Mouse (Mus musculus) erythroblast, embryonic 14.5 days (primary cell): ENCODE measurements around the gene Kmt2e. TPM values are rescaled to one million over a fixed set of nuclear protein-coding genes. Genes with fewer than 3 reads are reported as not detected.

Experiments used
- H3K27me3 ChIP-seq: 2 replicates; pipeline ENCODE4 v1.6.1; 2012; ENCODE audit warnings: inconsistent platforms; ENCODE audit not compliant: control insufficient read depth
- H3K36me3 ChIP-seq: 2 replicates; pipeline ENCODE4 v1.6.1; 2012; ENCODE audit warnings: mild to moderate bottlenecking, inconsistent platforms; ENCODE audit not compliant: control insufficient read depth
- H3K4me1 ChIP-seq: 2 replicates; pipeline ENCODE4 v1.6.1; 2012; ENCODE audit warnings: inconsistent platforms; ENCODE audit not compliant: control insufficient read depth
- H3K4me3 ChIP-seq: replicated peaks from 2 replicates; pipeline ENCODE3; 2012; ENCODE audit warnings: moderate library complexity, mild to moderate bottlenecking, inconsistent platforms
- H3K9me3 ChIP-seq: 2 replicates; pipeline ENCODE4 v1.6.1; 2012; ENCODE audit warnings: low read length, inconsistent platforms, mixed read lengths; ENCODE audit not compliant: control insufficient read depth
- GATA1 ChIP-seq: IDR thresholded peaks from 2 replicates; pipeline ENCODE4 v1.6.1; 2012; ENCODE audit warnings: low read length, inconsistent platforms, mixed read lengths
- TAL1 ChIP-seq: IDR thresholded peaks from 3 replicates; pipeline ENCODE4 v1.6.1; 2012; ENCODE audit warnings: low read length, inconsistent platforms, mixed read lengths
- polyA plus RNA-seq: library from polyadenylated mRNA; stranded (reverse); fragments of >175 nt; gene quantifications from 2 replicates; pipeline ENCODE4 v1.2.3, GENCODE M21; 2012

Gene Kmt2e
- polyA plus RNA-seq, 1 experiment: 1.4 TPM

DNA sequence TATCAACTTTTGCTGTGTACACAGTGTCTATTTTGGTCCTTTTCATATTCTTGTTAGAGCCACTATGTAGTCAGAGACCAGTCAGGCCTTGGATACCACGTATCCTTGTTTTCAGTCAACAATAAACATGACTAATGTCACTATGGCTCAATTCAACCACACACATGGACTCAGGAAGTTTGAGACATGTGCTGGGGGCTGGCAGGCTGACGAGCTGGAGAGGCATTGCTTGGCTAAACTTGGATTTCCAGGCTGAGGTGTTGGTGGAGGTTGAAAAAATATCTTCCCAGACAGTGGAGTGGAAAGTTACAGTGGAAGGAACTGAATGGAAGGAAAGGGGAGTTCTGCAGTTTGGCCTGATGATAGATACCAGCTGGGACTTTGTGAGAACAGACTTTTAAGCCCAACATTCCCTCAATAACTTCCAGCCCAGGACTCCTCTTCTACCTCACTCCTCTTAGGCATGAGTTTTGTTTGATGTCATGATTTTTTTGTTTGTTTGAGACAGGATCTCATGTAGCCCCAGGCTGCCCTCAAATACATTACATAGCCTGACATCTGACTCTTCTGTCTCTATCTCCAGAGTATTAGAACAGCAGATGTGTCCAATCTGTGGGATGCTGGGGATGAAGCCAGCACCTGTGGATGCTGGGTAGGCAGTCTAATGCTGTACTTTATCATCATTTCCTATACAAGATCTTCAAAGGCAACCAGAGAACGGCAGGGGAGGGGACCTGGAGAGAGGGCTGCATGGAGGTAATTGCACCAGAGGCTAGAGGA is 39.7 kb upstream of the Kmt2e start:
- no peaks in the 10 kb centered on the region for H3K4me1 ChIP-seq
- TF ChIP-seq TAL1 (no peak), GATA1 (no peak)
- no peaks in the 10 kb centered on the region for H3K9me3 ChIP-seq
- H3K27me3 ChIP-seq: no peaks in the 10 kb centered on the region
- H3K4me3 ChIP-seq: no peak overlapping the region
- no peaks in the 10 kb centered on the region for H3K36me3 ChIP-seq

DNA sequence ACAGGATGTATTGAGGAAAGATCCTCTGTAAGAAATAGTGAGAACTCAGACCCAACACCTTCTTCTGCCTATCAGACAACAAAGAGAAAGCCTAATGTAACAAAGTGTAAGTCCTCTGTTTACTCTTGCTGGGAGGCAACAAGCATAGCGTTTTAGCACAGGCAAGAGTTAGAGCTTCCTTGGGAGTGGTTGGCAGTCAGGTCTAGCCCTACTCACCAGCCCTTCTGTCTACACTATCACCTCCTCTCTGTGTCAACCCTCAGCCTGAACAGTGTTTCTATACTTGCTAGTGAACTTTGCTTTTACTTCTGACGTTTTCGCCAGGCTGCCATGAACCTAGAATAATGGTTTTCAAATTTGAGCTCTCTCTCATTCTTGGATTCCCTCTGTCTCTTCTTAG is 38.5 kb upstream of the Kmt2e start:
- TF ChIP-seq GATA1 (no peak), TAL1 (no peak)
- no peaks in the 10 kb centered on the region for H3K9me3 ChIP-seq
- no peaks in the 10 kb centered on the region for H3K4me1 ChIP-seq
- no peaks in the 10 kb centered on the region for H3K27me3 ChIP-seq
- no peak overlapping the region for H3K4me3 ChIP-seq
- H3K36me3 ChIP-seq: no peaks in the 10 kb centered on the region

DNA sequence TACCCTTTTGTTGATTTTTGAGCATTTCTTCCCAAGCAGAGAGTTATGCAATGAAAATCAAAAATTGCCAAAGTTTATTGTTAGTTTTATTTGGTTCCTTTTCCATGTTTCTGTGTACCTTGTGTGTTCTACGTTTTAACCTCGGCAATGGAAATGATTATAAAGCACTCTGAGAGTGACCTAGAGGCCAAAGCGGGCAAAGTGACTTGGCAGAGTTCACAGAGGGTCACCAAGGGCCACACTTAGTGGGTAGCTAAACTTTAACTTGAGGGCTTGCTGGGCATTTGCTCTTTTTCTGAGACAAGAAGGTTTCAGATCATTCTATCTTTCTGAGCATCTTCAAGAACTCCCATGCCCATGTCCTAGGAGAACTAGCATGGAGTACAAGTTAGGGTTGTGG is 37.5 kb upstream of the Kmt2e start:
- no peak overlapping the region for H3K4me3 ChIP-seq
- no peak for TF ChIP-seq GATA1
- no peak for TF ChIP-seq TAL1

DNA sequence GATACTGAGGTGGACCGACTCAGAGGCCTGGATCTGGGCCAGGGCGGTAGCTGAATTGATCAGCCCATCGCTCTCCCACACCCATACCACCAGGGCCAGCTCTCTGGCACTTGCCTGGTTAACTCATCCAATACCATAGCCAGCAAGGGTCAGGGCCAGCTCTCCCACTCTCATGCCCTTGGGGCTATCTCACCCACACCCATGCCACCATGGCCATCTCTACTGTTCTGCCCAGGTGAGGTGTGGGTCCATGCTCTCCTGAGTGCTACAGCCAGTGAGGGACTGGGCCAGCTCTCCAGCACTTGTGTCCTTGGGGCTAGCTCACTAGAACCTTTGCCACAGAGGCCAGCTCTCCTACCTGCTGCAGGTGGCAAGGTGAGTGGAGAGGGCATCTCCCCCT is 34.1 kb upstream of the Kmt2e start:
- H3K4me3 ChIP-seq: no peak overlapping the region
- TF ChIP-seq GATA1: no peak
- peaks cover 4% of the 10 kb centered on the region for H3K4me1 ChIP-seq
- no peaks in the 10 kb centered on the region; the same call in 1 of the 2 replicates for H3K36me3 ChIP-seq
- H3K9me3 ChIP-seq: no peaks in the 10 kb centered on the region
- H3K27me3 ChIP-seq: no peaks in the 10 kb centered on the region

More for the DNA sequence above, 37.5 kb upstream of the Kmt2e start:
- H3K4me1 ChIP-seq: no peaks in the 10 kb centered on the region
- H3K9me3 ChIP-seq: no peaks in the 10 kb centered on the region
- H3K27me3 ChIP-seq: no peaks in the 10 kb centered on the region
- no peaks in the 10 kb centered on the region; the same call in 1 of the 2 replicates for H3K36me3 ChIP-seq

DNA sequence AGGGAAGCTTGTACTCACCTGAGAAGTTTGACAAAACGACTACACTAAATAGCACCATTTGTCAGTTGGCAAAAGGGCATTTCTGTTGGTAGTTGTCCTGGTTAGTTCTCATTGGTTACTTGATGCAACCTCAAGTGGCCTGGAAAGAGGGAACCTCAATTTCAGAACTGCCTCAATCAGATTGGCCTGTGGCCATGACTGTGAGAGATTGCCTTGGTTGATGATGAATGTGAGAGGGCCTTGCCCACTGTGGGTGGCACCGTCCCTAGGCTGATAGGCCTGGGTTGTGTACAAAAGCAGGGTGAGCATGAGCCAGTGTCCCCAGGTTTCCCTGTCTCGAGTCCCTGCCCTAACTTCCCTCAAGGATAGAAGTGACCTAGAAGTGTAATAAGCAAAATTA is 33.4 kb upstream of the Kmt2e start:
- no peaks in the 10 kb centered on the region for H3K27me3 ChIP-seq
- no peaks in the 10 kb centered on the region; the same call in 1 of the 2 replicates for H3K36me3 ChIP-seq
- H3K4me3 ChIP-seq: no peak overlapping the region
- H3K9me3 ChIP-seq: no peaks in the 10 kb centered on the region
- H3K4me1 ChIP-seq: peaks cover 4% of the 10 kb centered on the region
- no peak for TF ChIP-seq TAL1
- no peak for TF ChIP-seq GATA1

DNA sequence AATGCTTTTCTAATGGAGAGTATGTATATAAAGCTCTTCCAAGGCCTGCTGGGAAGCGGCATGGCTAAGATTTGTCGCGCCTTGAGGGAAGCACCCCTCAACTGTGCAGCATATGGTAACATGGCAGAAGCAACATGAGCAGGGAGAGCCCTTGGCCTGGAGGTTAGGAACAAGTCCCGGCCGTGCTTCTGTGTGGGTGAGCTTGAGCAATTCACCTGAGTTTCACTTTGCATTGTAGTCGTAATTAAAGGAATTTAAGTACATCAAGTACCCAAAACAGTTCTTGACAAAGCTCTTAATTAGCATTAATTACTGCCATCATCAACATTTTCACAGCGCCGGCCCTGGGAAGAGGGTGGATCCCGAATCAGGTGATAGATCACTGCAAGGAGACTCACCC is 32.9 kb upstream of the Kmt2e start:
- Histone ChIP-seq H3K27me3 (no peaks in the 10 kb centered on the region), H3K36me3 (no peaks in the 10 kb centered on the region; the same call in 1 of the 2 replicates), H3K9me3 (no peaks in the 10 kb centered on the region), H3K4me1 (peaks cover 4% of the 10 kb centered on the region), H3K4me3 (no peak overlapping the region)
- TF ChIP-seq GATA1 (no peak), TAL1 (no peak)

DNA sequence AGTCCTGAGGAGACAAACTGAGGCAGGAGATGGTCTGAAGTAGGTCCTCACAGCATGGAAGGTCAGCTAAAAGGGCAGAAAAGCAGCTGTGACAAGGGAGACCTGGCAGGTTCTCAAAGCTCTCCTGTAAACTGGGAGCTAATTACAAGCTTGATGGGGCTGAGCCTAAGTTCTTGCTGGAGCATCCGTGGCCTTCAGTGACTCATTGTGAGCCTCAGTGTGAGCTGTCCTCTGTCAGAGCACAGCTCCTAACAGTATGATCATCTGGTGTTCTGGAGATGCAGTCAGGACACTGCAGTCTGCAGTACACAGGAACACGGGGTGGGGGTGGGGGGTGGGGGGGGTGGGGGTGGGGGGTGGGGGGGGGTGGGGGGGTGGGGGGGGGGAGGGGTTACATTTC is 32.2 kb upstream of the Kmt2e start:
- Histone ChIP-seq H3K27me3 (no peaks in the 10 kb centered on the region), H3K9me3 (no peaks in the 10 kb centered on the region), H3K36me3 (no peaks in the 10 kb centered on the region; the same call in 1 of the 2 replicates), H3K4me1 (peaks cover 4% of the 10 kb centered on the region), H3K4me3 (no peak overlapping the region)
- no peak for TF ChIP-seq GATA1
- TF ChIP-seq TAL1: no peak

DNA sequence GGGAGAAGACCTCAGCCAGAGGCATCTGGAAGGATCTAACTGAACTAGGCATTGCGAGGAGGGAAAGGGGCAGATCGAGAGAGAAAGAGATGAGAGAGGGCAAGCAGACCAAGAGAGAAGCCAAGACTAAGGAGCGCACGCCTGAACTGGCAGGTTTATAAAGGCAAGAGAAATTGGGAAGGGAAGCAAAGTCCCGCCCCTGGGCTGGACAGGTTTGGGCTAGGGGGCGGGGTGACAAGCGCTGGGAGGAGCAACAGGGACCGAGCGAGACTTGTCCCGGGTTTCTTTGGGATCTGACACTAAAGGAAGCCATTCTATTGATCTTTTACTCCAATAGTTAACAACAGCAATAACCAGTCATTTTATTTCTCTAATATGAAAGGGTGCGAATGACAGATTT is 31.1 kb upstream of the Kmt2e start:
- no peaks in the 10 kb centered on the region for H3K27me3 ChIP-seq
- peaks cover 4% of the 10 kb centered on the region for H3K4me1 ChIP-seq
- H3K9me3 ChIP-seq: no peaks in the 10 kb centered on the region
- H3K4me3 ChIP-seq: no peak overlapping the region
- no peaks in the 10 kb centered on the region; the same call in 1 of the 2 replicates for H3K36me3 ChIP-seq
- TF ChIP-seq GATA1: no peak
- no peak for TF ChIP-seq TAL1

DNA sequence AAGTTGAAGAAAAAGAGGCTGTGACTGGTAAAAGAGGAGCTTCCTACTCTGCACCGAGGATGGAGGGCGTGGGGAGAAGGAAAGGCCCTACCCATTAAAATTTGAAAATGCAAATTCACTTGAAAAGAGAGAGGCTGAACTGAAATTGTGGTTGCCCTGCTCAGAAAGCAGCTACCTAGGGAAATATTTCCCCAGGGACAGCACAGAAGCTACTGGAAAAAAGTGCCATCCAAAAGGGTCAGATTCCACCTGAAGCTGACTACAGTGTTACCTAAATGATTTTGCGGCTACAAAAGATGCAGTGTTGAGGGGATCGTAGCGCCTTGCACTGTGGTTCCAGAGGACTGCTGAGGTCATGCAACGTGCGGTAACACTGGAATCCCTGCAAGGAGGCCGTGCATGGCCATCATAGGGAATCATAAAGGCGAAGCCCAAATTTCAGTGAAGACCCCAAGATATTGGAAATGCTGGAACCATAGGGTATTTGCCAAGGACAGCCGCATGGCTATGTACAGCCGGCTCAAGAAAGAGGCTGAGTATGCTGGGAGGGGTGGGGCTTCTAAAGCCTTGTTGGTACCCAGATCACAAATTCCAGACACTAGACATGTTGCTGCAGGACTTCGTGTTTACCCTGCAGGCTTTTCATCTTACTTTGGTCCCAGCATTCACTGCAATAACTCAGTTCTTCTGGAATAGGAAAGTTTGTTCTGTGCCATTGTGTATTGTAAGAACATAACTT is 28.4 kb upstream of the Kmt2e start:
- no peaks in the 10 kb centered on the region for H3K27me3 ChIP-seq
- peaks cover 4% of the 10 kb centered on the region for H3K4me1 ChIP-seq
- H3K9me3 ChIP-seq: no peaks in the 10 kb centered on the region
- no peak overlapping the region for H3K4me3 ChIP-seq
- H3K36me3 ChIP-seq: peaks cover 12% of the 10 kb centered on the region
- TF ChIP-seq TAL1 (no peak), GATA1 (no peak)
